Mouse (Mus musculus): ENCODE results near the gene Ak8.

DNA sequence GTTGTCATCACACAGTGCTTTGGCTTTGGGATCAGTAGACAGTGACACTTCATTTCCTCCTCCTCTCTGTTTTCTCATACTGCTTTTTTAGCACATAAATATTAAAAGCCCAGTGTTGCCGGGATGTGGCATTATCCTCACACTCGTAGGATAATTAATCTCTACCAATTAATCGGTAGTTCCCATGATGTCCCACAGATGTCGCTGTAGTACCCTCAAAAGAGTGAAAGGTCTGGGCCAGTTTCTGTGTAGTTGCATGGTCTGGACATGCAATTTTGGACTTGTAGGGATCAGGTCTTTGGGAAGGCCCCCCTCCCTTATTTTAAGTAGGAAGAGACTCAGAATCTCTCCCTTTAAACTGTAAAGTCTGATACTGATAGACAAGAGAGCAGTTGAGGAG is 19.3 kb upstream of the Ak8 start:
- no peak for TF ChIP-seq POLR2A (IDR thresholded peaks at IDR 0.05; ENCODE audit: borderline replicate concordance, extremely low read depth, low read depth, low read length)
- no peak for TF ChIP-seq CTCF (IDR thresholded peaks at IDR 0.05; ENCODE audit: insufficient read depth, low read length)
